Mouse (Mus musculus) adrenal gland, postnatal 14 days (tissue): ENCODE results near the gene Cyp2u1. TPM values are rescaled to one million over a fixed set of nuclear protein-coding genes. Genes with fewer than 3 reads are reported as not detected.
A peak's percentile ranks its signal among the peaks of the same experiment; 100 is the strongest.

Source experiments
- DNase-seq: peaks from one replicate; pipeline ENCODE4 v3.0.0; 2021; ENCODE audit warnings: mixed read lengths
- total RNA-seq: library from RNA; stranded (reverse); gene quantifications from 2 replicates; pipeline ENCODE4 v1.2.3, GENCODE M21; 2021

Gene Cyp2u1
- total RNA-seq, 1 experiment from 2014 or later: 22.7 TPM

GRCm38 (mm10) chr3:131306255-131306654, 3.2 kb upstream of the Cyp2u1 start:
- DNase-seq: no peak

DNA sequence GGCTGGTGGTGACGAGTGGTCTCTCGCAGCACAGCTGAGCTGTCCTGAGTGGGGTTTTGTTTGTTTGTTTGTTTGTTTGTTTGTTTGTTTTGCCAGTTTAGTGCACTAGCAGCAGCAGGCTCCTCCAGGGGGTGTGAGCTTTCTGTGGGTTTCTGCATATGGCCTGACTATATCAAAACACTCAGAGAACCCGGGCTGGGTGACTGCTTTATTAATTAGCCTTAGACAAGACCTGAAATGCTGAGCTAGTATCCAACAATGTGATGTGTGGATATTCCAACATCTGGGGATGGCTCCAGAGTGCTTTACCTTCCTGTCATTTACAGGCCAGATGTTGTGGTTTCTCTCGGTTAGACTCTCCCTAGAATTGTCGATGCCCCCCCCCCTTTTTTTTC, 290 bp upstream of the Cyp2u1 start:
- DNase-seq: no peak

DNA sequence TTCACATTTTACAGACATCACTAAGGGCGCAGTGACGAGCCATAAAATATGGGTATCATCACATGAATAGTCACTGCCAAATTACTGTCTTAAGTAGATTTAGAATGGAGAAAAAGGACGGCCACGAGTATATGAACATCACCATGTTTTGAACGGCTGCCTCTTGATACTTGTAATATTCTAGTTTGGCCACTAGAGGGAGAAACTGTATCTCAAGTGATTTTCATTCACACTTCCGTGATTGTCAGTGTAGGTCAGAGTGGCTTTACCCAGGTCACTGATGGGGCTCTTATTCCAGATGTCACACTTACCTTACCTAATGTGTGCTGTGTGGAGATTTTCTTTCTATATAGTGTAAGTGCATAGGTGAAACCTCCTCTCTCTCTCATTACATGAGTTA, 3.1 kb downstream of the Cyp2u1 start:
- no peak for DNase-seq

DNA sequence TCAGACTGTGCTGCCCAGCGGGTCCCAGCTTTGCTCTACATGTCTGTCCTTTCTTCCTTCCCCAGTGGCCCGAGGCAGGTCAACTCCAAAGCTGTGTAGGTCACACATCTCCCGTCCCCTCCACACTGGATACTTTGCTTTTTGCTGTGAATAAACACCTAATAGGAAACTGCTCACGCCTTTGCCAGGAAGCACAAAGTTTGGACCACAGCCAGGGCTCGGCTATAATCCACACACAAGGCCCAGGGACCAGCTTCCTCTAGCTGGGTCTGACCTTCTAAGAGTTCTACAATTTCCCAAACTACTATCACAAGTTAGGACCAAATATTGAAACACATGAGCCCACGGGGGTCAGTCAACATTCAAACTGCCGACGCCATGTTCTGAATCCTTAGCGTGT, 3.9 kb downstream of the Cyp2u1 start:
- DNase-seq: no peak

DNA sequence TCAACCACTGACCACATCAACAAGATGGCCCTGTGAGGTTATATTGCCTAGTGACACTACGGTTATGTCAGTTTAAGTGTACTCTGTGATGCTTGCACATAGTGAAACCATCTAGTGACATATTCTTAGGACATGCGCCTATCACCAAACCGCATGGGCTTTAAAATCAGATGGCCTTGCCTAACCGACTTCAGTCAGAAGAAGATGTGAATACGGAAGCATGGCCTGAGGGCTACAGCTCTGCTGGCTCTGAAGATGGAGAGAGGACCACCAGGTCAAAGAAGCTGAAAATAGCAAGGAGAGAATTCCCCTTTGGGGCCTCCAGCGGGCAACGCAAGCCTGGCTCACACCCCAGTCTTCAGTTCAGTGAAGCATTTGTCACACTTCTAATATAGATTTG, 6.1 kb downstream of the Cyp2u1 start:
- no peak for DNase-seq

DNA sequence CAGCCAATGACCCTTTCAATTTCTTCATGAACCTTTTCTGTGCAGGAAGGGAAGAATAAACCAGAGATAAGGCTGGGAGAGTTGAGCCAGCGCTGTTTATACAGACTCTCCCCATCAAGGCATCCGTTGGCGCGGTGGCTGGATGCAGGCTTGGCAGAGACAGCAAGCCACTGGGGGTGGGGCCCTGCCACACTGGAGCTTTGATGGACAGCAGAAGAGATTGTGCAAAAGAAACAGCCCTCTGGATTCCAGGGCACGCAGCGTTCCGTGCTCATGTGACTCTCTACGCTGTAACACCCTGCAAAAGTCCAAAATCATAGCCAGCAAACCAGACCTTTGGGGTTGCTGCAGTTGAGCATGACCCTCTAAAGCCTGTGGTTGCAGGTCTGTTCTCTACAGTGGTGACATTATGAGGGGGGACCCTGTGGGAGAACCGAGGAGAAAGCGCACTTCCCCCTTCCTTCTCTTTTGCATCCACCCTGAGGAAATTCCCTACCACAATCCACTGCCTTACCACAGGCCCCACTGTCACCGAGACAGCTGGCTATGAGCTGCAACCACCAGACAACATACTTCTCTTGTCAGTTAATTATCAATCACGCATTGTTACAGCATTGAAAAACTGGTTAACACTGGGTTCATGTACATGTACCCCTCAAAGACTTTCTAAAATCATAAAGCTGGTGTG, 7.4 kb downstream of the Cyp2u1 start:
- peak; percentile 61 for DNase-seq

GRCm38 (mm10) chr3:131294503-131294902, 8.5 kb downstream of the Cyp2u1 start:
- DNase-seq: no peak

DNA sequence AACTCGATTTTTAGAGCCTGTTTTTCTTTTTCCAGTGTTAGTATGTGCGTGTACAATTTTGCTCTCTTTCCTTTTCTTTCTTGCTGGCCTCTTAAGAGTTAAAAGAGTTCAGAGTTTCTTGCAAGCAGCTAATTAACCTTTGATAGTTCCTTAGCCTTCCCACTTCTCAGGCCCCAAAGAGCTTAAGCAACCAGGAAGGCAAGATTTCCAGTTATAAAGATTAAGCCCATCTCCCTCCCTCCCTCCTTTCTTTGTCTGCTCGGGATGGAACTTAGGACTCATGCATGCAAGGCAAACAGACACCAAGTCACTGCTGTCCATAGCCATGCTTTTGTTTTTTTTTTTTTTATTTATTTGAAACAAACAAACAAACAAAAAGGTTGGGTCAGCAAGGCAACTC, 10.1 kb downstream of the Cyp2u1 start:
- no peak for DNase-seq

DNA sequence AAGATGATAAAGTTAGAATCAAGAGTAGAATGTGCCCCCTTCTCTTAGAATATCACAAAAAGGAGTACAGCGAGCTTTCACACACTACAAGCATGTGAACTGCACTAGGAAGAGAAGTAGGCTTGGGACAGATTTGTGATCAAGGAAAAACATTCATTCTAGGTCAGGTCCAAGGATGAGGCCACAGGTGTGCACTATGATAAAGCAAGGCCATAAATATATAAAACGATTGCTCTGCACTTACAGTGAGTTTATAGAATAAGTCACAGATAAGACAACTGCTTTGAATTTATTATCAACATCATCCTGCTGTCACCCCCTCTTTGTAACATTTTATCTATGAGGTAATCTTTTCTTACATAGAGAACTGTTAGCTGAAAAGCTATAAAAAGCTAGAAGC, 10.7 kb downstream of the Cyp2u1 start:
- DNase-seq: no peak

DNA sequence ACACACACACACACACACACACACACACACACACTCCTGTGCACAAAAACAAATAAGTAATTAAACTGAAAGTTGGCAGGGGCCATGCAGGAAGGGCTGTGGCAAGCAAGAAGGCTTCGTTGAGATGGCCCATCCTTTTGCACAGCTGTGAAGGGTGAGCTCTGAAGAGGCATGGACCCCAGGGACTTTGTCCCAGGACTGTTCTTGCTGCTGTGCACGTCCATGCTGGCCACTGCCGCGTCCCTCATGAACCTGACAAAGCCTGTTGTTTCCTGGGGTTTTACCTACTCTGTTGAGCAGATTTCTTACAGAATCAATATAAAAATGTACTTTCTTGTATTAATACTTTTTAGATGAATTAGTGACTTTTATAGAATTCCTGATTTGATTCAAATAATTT, 11.1 kb downstream of the Cyp2u1 start:
- DNase-seq: no peak

DNA sequence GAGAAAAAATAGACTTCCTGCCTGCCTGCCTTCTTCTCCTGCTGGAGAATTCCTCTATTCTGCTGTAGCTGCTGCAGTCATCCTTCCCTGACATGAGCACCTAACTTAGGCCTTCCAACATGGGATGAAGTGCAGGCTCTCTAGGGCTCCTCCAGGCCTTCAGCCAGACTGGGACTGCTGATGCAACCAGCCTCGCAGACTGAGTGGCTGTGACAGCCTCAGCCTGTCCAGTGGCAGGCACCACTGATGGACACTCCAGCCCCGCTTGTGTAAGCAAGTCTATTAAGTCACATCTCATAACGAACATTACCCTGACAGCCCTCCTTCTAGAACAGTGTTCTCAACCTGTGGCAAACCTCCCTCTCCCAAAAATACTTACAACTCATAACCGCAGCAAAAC, 28.9 kb downstream of the Cyp2u1 start:
- peak; percentile 63 for DNase-seq

DNA sequence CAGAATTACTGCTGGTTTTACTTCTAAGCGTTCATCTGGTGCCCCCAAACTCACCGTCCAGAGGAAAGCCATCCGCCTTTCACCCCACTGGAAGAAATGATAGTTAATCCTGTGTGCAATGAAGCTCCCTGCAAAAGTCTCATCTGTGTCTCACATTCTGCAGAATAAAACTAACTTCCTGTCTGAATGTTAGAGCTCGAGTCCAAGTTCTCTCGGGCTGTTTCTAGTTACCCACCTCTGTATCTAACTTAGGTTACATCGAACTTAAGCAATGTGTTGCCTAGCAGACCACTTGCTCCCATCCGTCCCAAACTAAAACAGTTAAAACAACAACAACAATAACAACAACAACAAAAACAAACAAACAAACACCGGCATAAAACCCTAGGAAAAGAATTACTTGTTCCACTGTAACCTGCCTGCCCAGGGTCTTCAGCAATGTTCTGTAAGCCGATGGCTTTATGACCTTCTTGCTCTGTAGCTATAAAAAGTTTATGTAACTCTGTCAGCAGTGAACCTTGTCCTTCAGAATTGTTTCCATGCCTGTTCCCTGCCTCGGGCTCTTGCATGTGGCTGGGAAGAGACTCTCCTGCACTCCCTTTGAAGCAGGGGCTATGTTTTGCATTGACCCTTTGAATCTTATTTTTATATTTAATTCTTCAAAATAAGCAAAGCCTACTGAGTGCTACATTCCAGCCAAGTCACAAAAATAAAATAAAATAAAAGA, 30.5 kb downstream of the Cyp2u1 start:
- no peak for DNase-seq

- peak; percentile 93 for DNase-seq
Measured at GRCm38 (mm10) chr3:131271559-131272373, 31.3 kb downstream of the Cyp2u1 start, which contains the start of gene Hadh. Gene Hadh, minus strand, starts transcription at chr3:131272101.

DNA sequence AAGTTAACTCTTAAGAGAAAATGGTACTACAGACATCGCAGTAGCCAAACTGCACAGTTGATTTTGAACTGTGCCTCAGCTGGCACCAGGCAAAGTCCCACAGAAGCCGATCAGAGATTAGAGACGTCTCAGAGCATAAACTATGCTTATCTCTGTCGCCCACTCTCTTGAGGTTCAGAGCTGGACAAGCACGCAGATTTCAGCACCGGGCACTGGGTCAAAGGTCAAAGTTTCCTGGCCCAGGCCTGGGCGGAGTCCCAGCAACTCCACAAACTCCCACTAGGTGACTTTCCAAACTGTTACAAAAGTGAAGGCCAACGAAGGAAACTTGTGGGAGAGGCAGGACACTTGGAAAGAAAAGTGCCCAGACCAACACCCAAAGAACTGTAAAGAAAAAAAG, 31.9 kb downstream of the Cyp2u1 start:
- peak; percentile 88 for DNase-seq

- DNase-seq: no peak
Measured at GRCm38 (mm10) chr3:131270381-131270780, 32.6 kb downstream of the Cyp2u1 start.

GRCm38 (mm10) chr3:131266366-131267050, 36.5 kb downstream of the Cyp2u1 start:
- no peak for DNase-seq

DNA sequence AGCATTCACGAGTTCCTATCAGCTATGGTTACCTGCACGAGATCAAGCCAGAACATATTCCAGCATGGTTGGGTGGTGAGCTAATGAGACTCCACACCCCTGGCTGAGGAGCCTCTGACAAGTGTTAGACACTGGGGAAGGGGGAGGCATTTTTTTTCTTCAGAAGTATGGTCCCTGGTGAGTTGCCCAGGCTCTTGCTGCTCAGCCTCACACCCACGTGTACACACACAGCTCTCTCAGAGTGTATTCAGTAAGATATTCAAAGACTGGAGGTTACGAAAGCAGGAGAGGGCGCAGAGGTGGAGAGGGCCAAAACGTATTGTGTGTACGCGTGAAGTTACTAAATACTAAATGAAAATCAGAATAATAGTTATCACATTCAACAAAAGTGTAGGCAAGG, 37.5 kb downstream of the Cyp2u1 start:
- no peak for DNase-seq

- DNase-seq: no peak
Measured at GRCm38 (mm10) chr3:131263766-131264486, 39.1 kb downstream of the Cyp2u1 start.

DNA sequence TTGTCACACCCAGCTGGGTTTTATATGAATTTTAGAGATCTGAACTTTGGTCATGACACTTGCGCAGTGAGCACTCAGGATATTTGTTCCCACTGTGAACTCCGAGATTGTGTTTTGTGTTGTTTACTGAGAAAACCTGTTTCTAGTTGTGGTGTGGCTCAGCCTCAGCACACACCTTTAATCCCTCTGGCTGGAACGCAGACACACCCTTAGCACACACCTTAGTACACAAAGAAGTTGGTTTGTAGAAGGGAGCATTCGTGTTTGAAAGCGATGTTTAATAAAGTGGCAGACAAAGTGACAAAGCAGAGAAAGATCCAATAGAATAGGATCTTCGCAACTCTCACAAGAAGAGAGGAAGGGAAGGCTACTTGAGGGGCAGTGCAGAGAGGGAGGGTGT, 42.6 kb downstream of the Cyp2u1 start:
- DNase-seq: no peak

DNA sequence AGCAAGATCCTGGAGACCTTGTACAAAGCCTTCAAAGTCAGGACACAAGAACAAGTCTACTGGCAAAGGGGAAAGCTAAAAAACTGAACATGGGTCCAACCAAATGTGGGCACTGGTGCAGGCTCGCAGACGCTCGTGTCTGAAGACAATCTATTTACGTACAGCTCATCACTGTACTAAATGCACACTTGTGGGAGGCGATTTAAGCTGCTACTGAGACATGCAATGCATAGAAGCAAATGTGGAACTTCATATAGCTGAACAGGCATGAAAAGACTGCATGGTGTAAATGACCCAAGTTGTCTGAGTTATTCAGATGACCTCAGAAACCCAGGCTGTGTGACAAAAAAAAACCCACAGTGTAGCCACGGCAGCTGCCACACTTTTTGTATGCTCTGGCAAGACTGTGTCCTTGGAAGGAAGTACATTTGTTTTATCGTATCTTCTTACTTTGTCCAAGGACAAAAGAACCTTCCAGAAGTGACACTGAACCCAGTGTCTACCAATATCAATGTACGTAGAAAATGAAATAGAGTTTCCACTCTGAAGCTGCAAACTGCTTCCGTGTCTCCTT, 43.5 kb downstream of the Cyp2u1 start:
- DNase-seq: no peak

DNA sequence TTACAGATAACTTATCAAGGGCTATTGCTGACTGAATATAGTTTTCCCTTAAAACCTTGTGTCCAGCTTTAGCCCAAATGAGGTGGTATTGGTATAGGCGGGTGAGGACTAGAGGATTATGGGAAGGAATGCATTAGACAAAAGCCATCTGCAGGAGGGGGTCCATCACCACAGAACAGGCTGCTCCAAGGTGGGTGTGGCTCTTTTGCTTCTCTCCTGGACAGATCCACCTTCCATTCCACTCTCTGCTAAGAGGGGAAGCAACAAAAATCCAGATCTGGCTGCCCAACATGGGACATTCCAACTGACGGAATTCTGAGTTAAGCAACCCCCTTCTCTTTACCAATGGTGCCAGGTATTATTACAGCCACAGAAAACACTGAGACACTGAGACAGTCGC, 44.1 kb downstream of the Cyp2u1 start:
- no peak for DNase-seq
